Mouse (Mus musculus) lung, postnatal 0 days (tissue): ENCODE measurements at regions not wholly inside any gene's neighbourhood (a gene's known extent, or its start where the extent isn't known, plus 50 kb on each side); places are given as distances from the start of the nearest gene placed in this dataset.
"Not testable (repeated sequence)": the region's sequence is repeated elsewhere in the genome, so short reads cannot be mapped to it uniquely, and the experiment has no call there.

ENCODE experiments used
- ATAC-seq: fragments of 200-750 bp; cut with Nextera tagmentation; 2 replicates; pipeline ENCODE4 v1.8.0; 2017; ENCODE audit warnings: moderate library complexity
- DNase-seq: peaks from one replicate; pipeline ENCODE4 v3.0.0-alpha.2; 2016; ENCODE audit warnings: low spot score
- H3K27ac ChIP-seq: fragments of 300-500 bp; sonication (generic); 2 replicates; pipeline ENCODE4 v1.5.1; 2014; ENCODE audit warnings: antibody characterized with exemption, mild to moderate bottlenecking, low read length, mixed read lengths
- H3K27me3 ChIP-seq: fragments of 300-500 bp; sonication (generic); replicated peaks from 2 replicates; pipeline ENCODE4 v1.6.1; 2014; ENCODE audit warnings: low read length, mixed read lengths; ENCODE audit not compliant: insufficient read depth
- H3K36me3 ChIP-seq: fragments of 300-500 bp; sonication (generic); 2 replicates; pipeline ENCODE4 v1.6.1; 2014; ENCODE audit warnings: low read length, mixed read lengths; ENCODE audit not compliant: insufficient read depth
- H3K4me1 ChIP-seq: fragments of 300-500 bp; sonication (generic); 2 replicates; pipeline ENCODE4 v1.6.1; 2014; ENCODE audit warnings: antibody characterized with exemption, low read depth, low read length, mixed read lengths; ENCODE audit not compliant: insufficient read depth
- H3K4me2 ChIP-seq: fragments of 300-500 bp; sonication (generic); replicated peaks from 2 replicates; pipeline ENCODE4 v1.6.1; 2014; ENCODE audit warnings: low read depth, mild to moderate bottlenecking, low read length, moderate library complexity, mixed read lengths
- H3K4me3 ChIP-seq: fragments of 300-500 bp; sonication (generic); 2 replicates; pipeline ENCODE4 v1.5.1; 2014; ENCODE audit warnings: low read depth, low read length
- H3K9ac ChIP-seq: fragments of 300-500 bp; sonication (generic); replicated peaks from 2 replicates; pipeline ENCODE4 v1.6.1; 2014; ENCODE audit warnings: low read depth, mild to moderate bottlenecking
- H3K9me3 ChIP-seq: fragments of 300-500 bp; sonication (generic); 2 replicates; pipeline ENCODE4 v1.6.1; 2016; ENCODE audit warnings: low read length, mixed read lengths
- CTCF ChIP-seq: IDR thresholded peaks from 2 replicates; pipeline ENCODE4 v1.5.1; 2016; ENCODE audit warnings: antibody characterized with exemption, mild to moderate bottlenecking
- EP300 ChIP-seq: IDR thresholded peaks from 2 replicates; pipeline ENCODE4 v1.6.1; 2016; ENCODE audit warnings: antibody characterized with exemption, mild to moderate bottlenecking, control low read depth
- WGBS: fragments of 180-500 bp; shearing (Covaris S2); extraction: QIAGEN DNeasy Blood & Tissue Kit; methylation state at CpG from one replicate; pipeline ENCODE4 v1.1.7; 2014; 5-methylcytosine and 5-hydroxymethylcytosine counted together

DNA sequence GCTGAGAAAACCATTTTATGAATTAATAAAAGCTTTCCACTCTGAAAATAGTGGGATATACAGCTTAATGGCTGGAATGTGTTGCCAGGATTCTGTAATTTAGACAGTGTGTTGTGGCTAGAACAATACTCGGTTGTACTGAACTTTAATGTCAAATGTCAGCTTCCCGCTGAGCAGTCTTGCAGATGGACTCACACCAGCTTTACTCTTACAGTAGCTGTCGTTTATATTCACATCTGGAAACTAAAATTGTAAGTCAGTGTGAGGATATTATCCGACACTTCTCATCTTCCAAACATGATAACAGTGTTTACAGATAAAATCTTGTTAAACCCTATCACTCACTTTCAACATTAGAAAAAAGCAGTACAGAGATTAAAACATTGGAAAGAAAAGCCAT is 328.3 kb upstream of the Gje1 start:
- Histone ChIP-seq H3K4me2 (no peak overlapping the region), H3K27me3 (no peaks in the 10 kb centered on the region), H3K9me3 (no peaks in the 10 kb centered on the region), H3K36me3 (no peaks in the 10 kb centered on the region), H3K9ac (no peak overlapping the region), H3K4me1 (no peaks in the 10 kb centered on the region), H3K27ac (no peak overlapping the region), H3K4me3 (no peak overlapping the region)
- 37% methylated on average over 4 of the region's 4 CpGs for WGBS
- DNase-seq (no peak), ATAC-seq (no peak)
- no peak for TF ChIP-seq CTCF
- no peak for TF ChIP-seq EP300

DNA sequence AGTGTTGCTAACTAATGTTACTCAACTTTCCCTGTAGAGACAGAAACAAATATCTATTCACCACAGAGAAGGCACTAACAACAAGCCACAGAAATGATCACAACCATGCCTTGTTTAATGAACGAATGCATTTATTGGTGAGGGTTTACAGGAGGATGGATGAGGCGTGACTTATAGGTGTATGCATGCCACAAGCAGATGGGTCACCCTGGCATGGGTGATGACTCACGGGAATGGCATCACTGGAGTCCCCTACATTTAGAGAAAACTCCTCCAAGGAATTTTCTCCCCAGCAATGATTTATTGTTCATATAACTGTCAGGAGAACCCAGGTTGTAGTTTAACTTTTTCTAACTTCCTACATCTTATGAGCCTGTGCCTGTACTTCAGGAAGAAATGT is 319.6 kb upstream of the Gje1 start:
- 80% methylated on average over 3 of the region's 3 CpGs for WGBS
- Histone ChIP-seq H3K27ac (no peak overlapping the region), H3K9ac (no peak overlapping the region), H3K4me3 (no peak overlapping the region), H3K4me1 (no peaks in the 10 kb centered on the region), H3K4me2 (no peak overlapping the region), H3K9me3 (no peaks in the 10 kb centered on the region), H3K36me3 (no peaks in the 10 kb centered on the region), H3K27me3 (no peaks in the 10 kb centered on the region)
- DNase-seq (no peak), ATAC-seq (no peak)
- no peak for TF ChIP-seq CTCF
- TF ChIP-seq EP300: no peak

DNA sequence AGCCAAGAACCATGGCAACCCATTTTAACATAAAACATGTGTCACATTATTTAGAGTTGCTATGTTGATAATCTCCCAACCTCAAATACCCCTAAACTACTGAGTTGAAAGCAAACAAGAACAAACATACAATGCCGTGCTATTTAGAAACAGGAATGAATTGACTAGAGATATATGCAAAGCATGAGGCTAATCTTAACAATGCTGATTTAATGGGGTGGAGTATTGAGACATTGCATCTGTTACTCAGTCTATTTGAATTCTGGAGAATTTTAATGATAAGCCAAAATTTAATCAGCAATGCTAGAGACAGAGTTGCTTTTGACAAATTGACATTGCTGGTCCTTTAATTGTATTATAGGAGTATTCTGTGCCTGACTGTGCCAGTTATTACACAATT is 313.5 kb upstream of the Gje1 start:
- no peaks in the 10 kb centered on the region for H3K9me3 ChIP-seq
- H3K27me3 ChIP-seq: no peaks in the 10 kb centered on the region
- no peak overlapping the region for H3K4me2 ChIP-seq
- H3K36me3 ChIP-seq: no peaks in the 10 kb centered on the region
- WGBS: 39% methylated on average over 1 of the region's 1 CpGs
- H3K4me3 ChIP-seq: no peak overlapping the region
- DNase-seq (peak; percentile 83), ATAC-seq (peak; percentile 84)
- no peak overlapping the region for H3K9ac ChIP-seq
- no peaks in the 10 kb centered on the region for H3K4me1 ChIP-seq
- H3K27ac ChIP-seq: no peak overlapping the region
- TF ChIP-seq CTCF (no peak), EP300 (peak; percentile 65)

DNA sequence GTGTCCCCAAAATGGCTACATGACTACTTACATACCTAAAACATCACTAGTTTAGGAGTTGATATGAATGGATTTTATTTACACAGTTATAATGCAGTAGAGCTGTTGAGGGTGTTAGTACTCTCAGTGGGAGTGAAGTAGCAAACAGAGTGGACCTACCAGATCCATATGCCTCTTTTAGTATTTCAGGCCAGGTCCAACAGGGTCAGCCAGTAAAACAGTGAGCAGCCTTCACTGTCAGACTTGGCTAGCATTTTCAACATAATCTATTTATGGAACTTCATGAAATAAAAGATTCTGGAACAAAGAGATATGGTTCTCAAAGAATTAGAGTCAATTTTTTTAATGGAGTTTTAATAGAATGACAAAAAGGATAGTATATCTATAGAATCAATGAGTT is 311.1 kb upstream of the Gje1 start:
- ATAC-seq (no peak), DNase-seq (no peak)
- Histone ChIP-seq H3K9me3 (no peaks in the 10 kb centered on the region), H3K27me3 (no peaks in the 10 kb centered on the region), H3K4me2 (no peak overlapping the region), H3K9ac (no peak overlapping the region), H3K27ac (no peak overlapping the region), H3K4me3 (no peak overlapping the region), H3K4me1 (no peaks in the 10 kb centered on the region), H3K36me3 (no peaks in the 10 kb centered on the region)
- TF ChIP-seq CTCF (no peak), EP300 (no peak)

DNA sequence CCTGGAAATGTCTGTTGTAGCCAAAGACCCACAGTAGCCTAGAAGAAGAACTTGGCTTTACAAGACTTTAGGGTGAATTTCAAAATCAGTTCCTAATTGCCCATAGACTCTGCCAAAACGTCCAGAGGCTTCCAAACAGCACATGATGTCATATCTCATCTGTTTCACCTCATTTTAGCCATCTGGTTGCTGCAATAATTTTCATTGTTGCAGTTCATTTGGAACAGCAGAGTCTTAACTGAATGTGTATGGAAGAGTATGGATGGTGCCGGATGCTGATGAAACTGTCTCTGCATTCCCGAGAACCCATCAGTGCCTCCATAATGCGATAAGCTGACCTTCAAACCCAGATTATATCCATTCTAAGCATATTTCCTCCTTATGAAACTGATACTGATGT is 295.9 kb upstream of the Gje1 start:
- no peak overlapping the region for H3K4me3 ChIP-seq
- peak; percentile 61 for TF ChIP-seq EP300
- no peak for TF ChIP-seq CTCF
- H3K4me1 ChIP-seq: no peaks in the 10 kb centered on the region
- ATAC-seq (peak; percentile 82), DNase-seq (peak; percentile 73)
- H3K27me3 ChIP-seq: no peaks in the 10 kb centered on the region
- no peaks in the 10 kb centered on the region for H3K9me3 ChIP-seq
- H3K36me3 ChIP-seq: no peaks in the 10 kb centered on the region
- 52% methylated on average over 4 of the region's 4 CpGs for WGBS
- no peak overlapping the region for H3K9ac ChIP-seq
- no peak overlapping the region for H3K27ac ChIP-seq
- no peak overlapping the region for H3K4me2 ChIP-seq

DNA sequence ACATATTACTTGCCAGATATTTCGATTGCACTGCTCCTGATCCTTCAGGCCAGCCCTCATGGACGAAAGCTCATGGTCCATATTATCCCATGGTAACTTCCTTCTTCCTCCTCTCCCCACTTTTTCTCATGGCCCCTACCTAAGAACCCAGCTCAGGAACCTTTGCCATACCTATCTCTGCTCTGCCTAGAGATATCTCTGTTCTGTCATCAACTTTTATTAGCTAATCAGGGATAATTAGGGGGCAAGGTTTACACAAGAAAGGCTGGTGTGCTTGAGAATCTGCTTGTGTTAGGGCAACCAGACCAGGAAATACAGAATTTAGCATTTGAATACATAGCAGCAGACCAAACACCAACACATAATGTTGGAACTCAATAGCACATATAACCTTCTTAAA is 278.4 kb upstream of the Gje1 start:
- Histone ChIP-seq H3K27ac (no peak overlapping the region), H3K4me2 (no peak overlapping the region), H3K4me3 (no peak overlapping the region), H3K36me3 (no peaks in the 10 kb centered on the region), H3K4me1 (no peaks in the 10 kb centered on the region), H3K9me3 (no peaks in the 10 kb centered on the region), H3K27me3 (no peaks in the 10 kb centered on the region), H3K9ac (no peak overlapping the region)
- DNase-seq (no peak), ATAC-seq (no peak)
- no peak for TF ChIP-seq EP300
- TF ChIP-seq CTCF: no peak
- 71% methylated on average over 2 of the region's 2 CpGs for WGBS

DNA sequence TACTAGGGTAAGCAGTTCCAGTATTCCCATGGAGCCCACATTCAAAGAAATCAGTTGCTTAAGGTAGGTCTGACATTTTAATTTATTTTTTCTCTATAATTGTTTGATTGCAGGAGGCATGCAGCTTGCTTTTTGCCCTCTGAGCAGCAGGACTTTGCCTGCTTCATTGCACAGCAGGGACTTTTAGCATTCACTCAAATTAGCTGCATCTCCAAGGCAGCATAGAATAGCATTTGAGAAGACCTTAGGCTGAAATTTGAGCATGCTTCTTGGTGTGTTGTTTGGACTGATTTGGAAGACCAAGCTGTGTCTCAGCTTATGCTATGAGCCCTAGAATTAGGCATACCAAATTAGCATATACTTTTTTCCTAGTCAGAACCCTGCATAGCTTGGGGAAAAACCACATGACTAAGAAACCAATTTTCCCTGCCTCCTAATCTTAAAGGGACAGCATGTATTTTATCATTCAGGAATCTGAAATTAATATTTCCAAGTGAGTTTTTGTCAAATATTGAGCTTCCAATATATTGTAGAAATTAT is 271.7 kb upstream of the Gje1 start:
- Histone ChIP-seq H3K4me2 (no peak overlapping the region), H3K9ac (no peak overlapping the region), H3K4me1 (no peaks in the 10 kb centered on the region), H3K36me3 (no peaks in the 10 kb centered on the region), H3K4me3 (no peak overlapping the region), H3K9me3 (no peaks in the 10 kb centered on the region), H3K27me3 (no peaks in the 10 kb centered on the region), H3K27ac (no peak overlapping the region)
- DNase-seq (no peak), ATAC-seq (no peak)
- TF ChIP-seq EP300 (no peak), CTCF (no peak)

DNA sequence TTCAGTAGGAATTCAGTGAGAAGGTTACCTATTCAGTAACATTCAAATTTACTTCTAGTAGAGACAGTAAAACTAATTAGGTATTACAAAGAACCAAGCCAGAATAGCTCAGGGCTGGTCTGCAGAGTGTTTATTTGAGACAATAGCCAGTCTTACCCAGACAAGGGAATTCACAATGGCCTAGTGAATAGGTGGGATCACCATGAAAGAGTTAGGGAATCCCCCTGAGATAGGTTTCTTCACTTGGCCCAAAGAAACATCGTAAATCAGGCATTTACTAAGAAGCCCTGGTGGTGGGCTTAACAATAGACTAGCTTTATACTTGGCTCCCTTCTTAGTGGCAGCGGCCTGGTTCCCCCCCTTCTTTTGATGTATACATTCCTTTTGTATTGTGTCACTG is 268.6 kb upstream of the Gje1 start:
- not testable (repeated sequence) for H3K4me1 ChIP-seq, H3K4me2 ChIP-seq, DNase-seq, ATAC-seq, H3K9ac ChIP-seq, H3K9me3 ChIP-seq, H3K36me3 ChIP-seq, H3K4me3 ChIP-seq, H3K27me3 ChIP-seq, H3K27ac ChIP-seq
- WGBS: 61% methylated on average over 2 of the region's 2 CpGs
